Mouse (Mus musculus): ENCODE results near the gene Nebl. TPM values are rescaled to one million over a fixed set of nuclear protein-coding genes. Genes with fewer than 3 reads are reported as not detected.

Nebl gene
- polyA plus RNA-seq, 1 experiment from 2014 or later, result 9.7 TPM

DNA sequence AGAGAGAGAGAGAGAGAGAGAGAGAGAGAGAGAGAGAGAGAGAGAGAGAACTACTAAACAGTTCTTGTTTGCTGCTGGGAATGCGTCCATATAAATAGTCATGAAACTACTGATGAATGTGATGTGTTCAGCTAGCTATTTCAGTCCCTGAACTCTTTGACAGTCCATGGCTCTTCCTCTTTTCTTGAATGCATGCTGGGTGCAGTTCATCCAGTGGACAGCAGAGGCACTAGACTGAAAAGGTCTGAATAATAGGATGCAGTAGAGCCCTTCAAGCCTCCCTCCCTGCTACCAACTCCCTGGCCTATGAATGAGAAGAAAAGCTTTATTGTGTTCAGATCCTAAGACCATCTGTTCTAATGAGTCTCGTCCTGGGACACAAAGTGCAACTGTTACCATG is 223.9 kb downstream of the Nebl start:
- no peak for ATAC-seq (ENCODE audit: low FRiP score, low TSS enrichment)
- 86% methylated on average over 2 of the region's 2 CpGs for WGBS
- no peaks in the 10 kb centered on the region for H3K27me3 ChIP-seq (ENCODE audit: insufficient read depth, low read length)
- no peaks in the 10 kb centered on the region for H3K4me1 ChIP-seq (ENCODE audit: insufficient read depth, low read length)
- no peaks in the 10 kb centered on the region for H3K36me3 ChIP-seq (ENCODE audit: insufficient read depth, low read length)
- H3K9me3 ChIP-seq (ENCODE audit: low read length), result no peaks in the 10 kb centered on the region
- H3K4me2 ChIP-seq (replicated peaks; ENCODE audit: low read depth, low read length), result no peak overlapping the region
- H3K9ac ChIP-seq (replicated peaks; ENCODE audit: low read length), result no peak overlapping the region
- no peak overlapping the region for H3K4me3 ChIP-seq (ENCODE audit: low read length)
- no peak overlapping the region for H3K27ac ChIP-seq (ENCODE audit: low read length)

DNA sequence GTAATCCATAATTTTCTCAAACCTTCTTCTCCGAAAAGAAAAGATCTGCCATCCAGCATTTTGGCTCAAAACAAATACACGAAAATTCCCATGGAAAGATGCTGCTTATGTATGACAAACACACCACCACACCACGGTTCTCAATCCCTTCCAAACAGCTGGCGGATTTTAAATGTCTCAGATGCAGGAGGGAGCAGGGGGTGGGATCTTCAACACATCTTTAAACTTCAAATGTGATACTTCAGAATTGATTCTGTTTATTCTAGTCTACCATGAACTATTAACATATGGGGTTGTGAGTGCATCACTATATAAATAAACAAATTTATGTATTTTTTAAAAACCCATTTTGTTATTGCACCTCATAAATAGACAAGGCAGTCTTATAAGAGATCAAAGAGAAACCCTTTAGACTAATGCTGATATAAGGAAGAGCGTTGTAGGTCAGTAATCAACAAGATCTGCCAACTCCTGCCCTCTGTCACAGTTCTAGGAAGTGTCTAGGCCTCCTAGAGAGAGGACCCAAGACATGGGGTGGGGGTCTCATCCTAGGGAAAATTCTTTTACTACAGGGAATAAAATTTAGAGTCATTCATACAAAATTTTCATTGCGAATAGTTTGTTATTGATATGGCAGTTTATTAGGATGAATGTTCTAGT is 227.0 kb downstream of the Nebl start:
- H3K27ac ChIP-seq (ENCODE audit: low read length), result no peak overlapping the region
- WGBS, result 82% methylated on average over 6 of the region's 6 CpGs
- no peak overlapping the region for H3K4me3 ChIP-seq (ENCODE audit: low read length)
- no peak for ATAC-seq (ENCODE audit: low FRiP score, low TSS enrichment)
- no peak overlapping the region for H3K9ac ChIP-seq (replicated peaks; ENCODE audit: low read length)
- no peaks in the 10 kb centered on the region for H3K9me3 ChIP-seq (ENCODE audit: low read length)
- H3K36me3 ChIP-seq (ENCODE audit: insufficient read depth, low read length), result no peaks in the 10 kb centered on the region
- H3K4me1 ChIP-seq (ENCODE audit: insufficient read depth, low read length), result no peaks in the 10 kb centered on the region
- no peaks in the 10 kb centered on the region for H3K27me3 ChIP-seq (ENCODE audit: insufficient read depth, low read length)
- no peak overlapping the region for H3K4me2 ChIP-seq (replicated peaks; ENCODE audit: low read depth, low read length)

DNA sequence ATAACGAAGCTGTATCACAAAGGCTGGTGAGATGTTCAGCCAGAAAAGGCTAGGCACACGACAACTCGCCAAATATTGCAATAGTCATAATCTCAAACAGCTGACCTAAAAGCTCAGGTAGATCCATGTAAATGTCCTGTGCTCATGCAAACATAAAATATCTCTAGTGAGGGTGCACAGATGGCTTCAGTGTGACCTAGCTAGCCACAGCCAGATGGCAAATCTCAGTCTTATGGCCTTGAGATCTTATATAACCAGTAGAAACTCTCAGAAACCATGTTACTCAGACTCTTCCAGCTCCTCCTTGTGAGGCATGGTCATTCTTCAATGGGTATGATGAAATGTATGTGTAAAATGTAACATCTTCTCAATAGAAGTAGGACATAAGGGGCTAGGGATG is 230.2 kb downstream of the Nebl start:
- H3K4me3 ChIP-seq (ENCODE audit: low read length), result no peak overlapping the region
- no peak overlapping the region for H3K27ac ChIP-seq (ENCODE audit: low read length)
- no peaks in the 10 kb centered on the region for H3K9me3 ChIP-seq (ENCODE audit: low read length)
- ATAC-seq (ENCODE audit: low FRiP score, low TSS enrichment), result no peak
- H3K4me1 ChIP-seq (ENCODE audit: insufficient read depth, low read length), result no peaks in the 10 kb centered on the region
- no peaks in the 10 kb centered on the region for H3K27me3 ChIP-seq (ENCODE audit: insufficient read depth, low read length)
- no peaks in the 10 kb centered on the region for H3K36me3 ChIP-seq (ENCODE audit: insufficient read depth, low read length)
- WGBS, result 93% methylated on average over 3 of the region's 3 CpGs
- no peak overlapping the region for H3K4me2 ChIP-seq (replicated peaks; ENCODE audit: low read depth, low read length)
- no peak overlapping the region for H3K9ac ChIP-seq (replicated peaks; ENCODE audit: low read length)

DNA sequence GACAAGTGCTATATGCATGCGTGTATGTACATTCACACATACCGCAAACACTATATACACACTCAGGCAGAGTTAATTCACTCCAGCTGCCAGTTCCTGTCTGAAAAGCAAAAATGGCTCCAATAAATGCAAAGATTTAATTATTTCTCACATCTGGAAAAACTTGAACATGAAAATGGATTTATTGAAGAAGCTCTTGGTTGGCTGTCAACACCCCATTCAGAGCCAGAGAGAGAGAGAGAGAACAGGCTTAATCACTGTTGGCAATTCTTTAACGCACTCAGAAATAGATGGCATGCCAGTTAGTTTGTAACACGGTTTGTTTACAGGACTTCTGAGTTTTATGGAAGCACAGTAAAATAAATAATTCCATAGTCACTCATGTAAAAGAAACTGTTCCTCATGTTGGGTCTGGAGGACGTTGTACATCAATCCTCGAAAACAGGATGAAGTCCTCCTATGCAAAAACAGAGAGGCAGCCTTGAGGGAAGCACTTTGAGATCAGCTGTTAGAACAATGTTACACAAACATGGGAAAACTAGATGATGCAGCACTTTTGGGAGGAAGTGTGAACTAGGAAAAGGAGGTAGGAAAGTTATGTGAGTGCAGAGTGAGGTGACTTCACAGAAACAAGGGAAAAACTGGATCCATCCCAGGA is 265.6 kb downstream of the Nebl start:
- ATAC-seq (ENCODE audit: low FRiP score, low TSS enrichment), result no peak
- WGBS, result 73% methylated on average over 6 of the region's 6 CpGs
- H3K36me3 ChIP-seq (ENCODE audit: insufficient read depth, low read length), result no peaks in the 10 kb centered on the region

DNA sequence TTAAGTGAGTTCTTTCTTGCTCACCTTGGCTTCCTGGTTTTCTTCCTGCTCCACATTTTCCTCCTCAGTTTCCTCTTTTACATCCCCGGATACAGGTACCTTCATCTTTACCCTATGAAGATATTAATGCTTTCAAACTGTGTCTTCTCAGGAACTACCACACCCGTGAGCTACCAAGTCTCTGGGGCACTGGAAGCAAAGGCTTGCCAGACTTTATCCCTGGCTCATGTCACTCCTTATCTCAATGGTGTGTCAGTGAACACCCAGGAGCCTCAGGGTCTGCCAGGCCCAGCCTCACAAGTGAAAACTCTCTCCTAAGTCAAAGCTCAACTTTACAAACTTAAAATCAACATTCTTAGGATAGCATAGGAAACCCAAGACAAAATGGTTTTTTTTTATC is 270.8 kb downstream of the Nebl start:
- H3K27ac ChIP-seq (ENCODE audit: low read length), result no peak overlapping the region
- H3K9ac ChIP-seq (replicated peaks; ENCODE audit: low read length), result no peak overlapping the region
- H3K27me3 ChIP-seq (ENCODE audit: insufficient read depth, low read length), result no peaks in the 10 kb centered on the region
- H3K4me2 ChIP-seq (replicated peaks; ENCODE audit: low read depth, low read length), result no peak overlapping the region
- no peak overlapping the region for H3K4me3 ChIP-seq (ENCODE audit: low read length)
- no peak for ATAC-seq (ENCODE audit: low FRiP score, low TSS enrichment)
- H3K9me3 ChIP-seq (ENCODE audit: low read length), result no peaks in the 10 kb centered on the region
- no peaks in the 10 kb centered on the region for H3K36me3 ChIP-seq (ENCODE audit: insufficient read depth, low read length)
- no peaks in the 10 kb centered on the region for H3K4me1 ChIP-seq (ENCODE audit: insufficient read depth, low read length)
- WGBS, result 78% methylated on average over 2 of the region's 2 CpGs

More for the DNA sequence above, 265.6 kb downstream of the Nebl start:
- Histone ChIP-seq H3K27ac (ENCODE audit: low read length) (no peak overlapping the region), H3K4me2 (replicated peaks; ENCODE audit: low read depth, low read length) (no peak overlapping the region), H3K9me3 (ENCODE audit: low read length) (no peaks in the 10 kb centered on the region), H3K27me3 (ENCODE audit: insufficient read depth, low read length) (no peaks in the 10 kb centered on the region), H3K4me1 (ENCODE audit: insufficient read depth, low read length) (no peaks in the 10 kb centered on the region), H3K9ac (replicated peaks; ENCODE audit: low read length) (no peak overlapping the region), H3K4me3 (ENCODE audit: low read length) (no peak overlapping the region)

DNA sequence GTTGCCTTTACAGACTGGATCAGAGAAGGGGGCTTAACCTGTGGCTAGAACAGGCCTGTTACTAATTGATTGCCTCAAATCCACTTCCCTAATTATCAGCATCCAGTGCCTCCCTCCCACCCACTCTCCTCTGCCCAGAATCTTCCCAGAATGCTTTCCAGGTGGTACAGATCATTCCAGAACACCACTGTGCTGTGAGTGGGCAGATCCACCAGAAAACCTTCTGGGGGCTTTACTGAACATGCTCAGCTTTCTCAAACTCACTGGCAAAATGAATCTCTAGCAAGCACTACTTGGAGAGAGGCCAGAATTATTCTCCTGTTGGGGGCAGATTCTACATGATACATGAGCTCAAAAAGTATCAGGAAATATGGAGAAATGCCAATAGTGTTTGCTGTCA is 277.6 kb downstream of the Nebl start:
- no peak for ATAC-seq (ENCODE audit: low FRiP score, low TSS enrichment)
- H3K36me3 ChIP-seq (ENCODE audit: insufficient read depth, low read length), result no peaks in the 10 kb centered on the region
- no peaks in the 10 kb centered on the region for H3K4me1 ChIP-seq (ENCODE audit: insufficient read depth, low read length)
- H3K27ac ChIP-seq (ENCODE audit: low read length), result no peak overlapping the region
- H3K4me2 ChIP-seq (replicated peaks; ENCODE audit: low read depth, low read length), result no peak overlapping the region
- no peaks in the 10 kb centered on the region for H3K27me3 ChIP-seq (ENCODE audit: insufficient read depth, low read length)
- no peak overlapping the region for H3K4me3 ChIP-seq (ENCODE audit: low read length)
- H3K9me3 ChIP-seq (ENCODE audit: low read length), result no peaks in the 10 kb centered on the region
- H3K9ac ChIP-seq (replicated peaks; ENCODE audit: low read length), result no peak overlapping the region

DNA sequence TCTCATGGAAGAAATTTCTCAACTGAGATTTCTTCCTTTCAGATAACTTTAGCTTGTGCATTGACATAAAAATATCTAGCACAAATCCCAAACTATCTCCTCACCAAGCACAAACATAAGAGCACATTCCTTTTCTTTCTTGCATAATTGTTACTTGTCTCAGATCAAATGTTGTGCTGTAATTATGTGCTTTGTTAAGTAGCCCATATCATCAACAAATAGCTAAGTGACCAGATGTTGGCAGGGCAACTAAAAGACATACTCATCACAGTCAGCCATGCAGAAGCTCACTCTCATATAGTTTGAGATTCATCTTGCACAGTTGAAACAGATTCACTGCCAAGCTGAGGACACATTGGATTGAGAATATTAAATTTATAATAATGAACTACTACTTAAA is 282.9 kb downstream of the Nebl start:
- Histone ChIP-seq H3K27ac (ENCODE audit: low read length) (no peak overlapping the region), H3K36me3 (ENCODE audit: insufficient read depth, low read length) (no peaks in the 10 kb centered on the region), H3K9me3 (ENCODE audit: low read length) (no peaks in the 10 kb centered on the region), H3K4me2 (replicated peaks; ENCODE audit: low read depth, low read length) (no peak overlapping the region), H3K4me3 (ENCODE audit: low read length) (no peak overlapping the region), H3K27me3 (ENCODE audit: insufficient read depth, low read length) (no peaks in the 10 kb centered on the region), H3K4me1 (ENCODE audit: insufficient read depth, low read length) (no peaks in the 10 kb centered on the region), H3K9ac (replicated peaks; ENCODE audit: low read length) (no peak overlapping the region)
- no peak for ATAC-seq (ENCODE audit: low FRiP score, low TSS enrichment)

DNA sequence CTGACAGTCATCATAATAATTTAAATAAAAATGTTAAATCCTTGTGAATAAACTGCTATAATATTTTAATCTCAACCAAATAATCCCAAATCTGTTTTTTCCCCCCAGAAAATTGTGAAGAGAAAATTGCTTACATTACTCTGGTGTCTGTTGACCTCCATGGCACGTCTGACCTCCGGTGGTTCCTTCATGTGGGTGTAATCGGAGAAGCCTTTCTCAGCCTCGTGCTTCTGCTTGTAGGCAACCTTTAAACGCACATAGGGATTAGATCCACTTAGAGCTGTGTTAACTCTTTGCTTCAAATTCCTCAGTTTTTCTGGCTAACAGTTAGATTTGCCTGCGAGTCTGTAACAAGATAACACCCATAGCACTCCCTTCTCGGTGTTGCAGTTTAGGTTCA is 287.7 kb downstream of the Nebl start:
- WGBS, result 20% methylated on average over 7 of the region's 7 CpGs
- Histone ChIP-seq H3K9ac (replicated peaks; ENCODE audit: low read length) (no peak overlapping the region), H3K9me3 (ENCODE audit: low read length) (no peaks in the 10 kb centered on the region), H3K36me3 (ENCODE audit: insufficient read depth, low read length) (no peaks in the 10 kb centered on the region), H3K27me3 (ENCODE audit: insufficient read depth, low read length) (no peaks in the 10 kb centered on the region), H3K4me1 (ENCODE audit: insufficient read depth, low read length) (no peaks in the 10 kb centered on the region), H3K4me2 (replicated peaks; ENCODE audit: low read depth, low read length) (no peak overlapping the region), H3K27ac (ENCODE audit: low read length) (no peak overlapping the region), H3K4me3 (ENCODE audit: low read length) (no peak overlapping the region)
- no peak for ATAC-seq (ENCODE audit: low FRiP score, low TSS enrichment)

DNA sequence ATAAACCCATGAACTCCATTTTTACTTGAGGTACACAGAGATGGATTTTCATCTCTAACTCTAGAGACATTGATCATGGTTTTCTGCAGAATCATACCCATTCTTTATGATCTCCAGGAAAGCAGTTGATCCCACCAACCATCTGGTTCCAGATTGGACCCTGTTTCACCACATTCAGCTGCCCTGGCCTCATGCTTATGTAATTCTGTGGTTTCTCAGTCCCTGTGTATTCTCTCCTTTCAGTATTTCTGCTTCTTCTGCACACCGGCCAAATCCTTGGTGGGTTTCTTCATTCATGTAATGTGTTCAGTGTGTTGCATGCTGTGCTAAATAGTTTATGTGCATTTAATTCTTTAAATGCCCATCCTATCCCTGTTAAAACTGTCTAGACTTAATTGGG is 292.9 kb downstream of the Nebl start:
- H3K27ac ChIP-seq (ENCODE audit: low read length), result no peak overlapping the region
- H3K4me2 ChIP-seq (replicated peaks; ENCODE audit: low read depth, low read length), result no peak overlapping the region
- ATAC-seq (ENCODE audit: low FRiP score, low TSS enrichment), result no peak
- no peaks in the 10 kb centered on the region for H3K4me1 ChIP-seq (ENCODE audit: insufficient read depth, low read length)
- no peak overlapping the region for H3K9ac ChIP-seq (replicated peaks; ENCODE audit: low read length)
- no peaks in the 10 kb centered on the region for H3K27me3 ChIP-seq (ENCODE audit: insufficient read depth, low read length)
- WGBS, result 94% methylated on average over 1 of the region's 1 CpGs
- no peak overlapping the region for H3K4me3 ChIP-seq (ENCODE audit: low read length)
- H3K9me3 ChIP-seq (ENCODE audit: low read length), result no peaks in the 10 kb centered on the region
- H3K36me3 ChIP-seq (ENCODE audit: insufficient read depth, low read length), result no peaks in the 10 kb centered on the region

DNA sequence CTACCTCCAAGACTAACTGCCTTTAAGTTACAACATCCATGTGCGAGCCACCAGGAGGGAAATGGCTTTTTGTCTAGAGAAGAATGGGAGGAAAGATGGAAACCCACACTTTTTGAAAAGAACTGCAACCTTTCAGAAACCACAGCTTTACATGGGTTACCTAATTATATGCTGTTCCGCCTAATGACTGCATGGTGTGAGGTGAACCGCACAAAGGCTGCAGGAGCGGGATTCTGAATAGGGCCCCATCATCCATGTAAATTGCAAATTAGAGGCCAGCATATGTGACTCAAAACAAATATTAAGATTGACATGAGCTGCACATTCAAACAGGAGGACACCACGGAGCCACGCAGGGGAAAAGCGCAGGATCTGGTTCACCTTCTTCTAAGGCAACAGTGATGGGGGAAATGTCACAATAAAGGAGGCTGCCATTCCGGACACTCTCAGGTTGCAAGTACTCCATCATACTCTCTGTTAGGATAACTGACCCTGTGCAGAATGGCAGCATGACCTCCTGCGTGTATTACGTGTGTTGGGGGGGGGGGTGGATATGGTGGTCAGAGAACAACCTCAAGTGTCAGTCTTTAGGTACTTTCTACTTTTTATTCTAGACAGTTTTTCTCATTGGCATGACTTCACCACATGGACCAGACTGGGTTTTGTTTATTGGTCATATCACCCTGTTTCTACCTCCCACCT is 294.4 kb downstream of the Nebl start:
- 85% methylated on average over 10 of the region's 10 CpGs for WGBS
- no peak overlapping the region for H3K9ac ChIP-seq (replicated peaks; ENCODE audit: low read length)
- no peaks in the 10 kb centered on the region for H3K9me3 ChIP-seq (ENCODE audit: low read length)
- no peak overlapping the region for H3K4me2 ChIP-seq (replicated peaks; ENCODE audit: low read depth, low read length)
- H3K27ac ChIP-seq (ENCODE audit: low read length), result no peak overlapping the region
- no peaks in the 10 kb centered on the region for H3K36me3 ChIP-seq (ENCODE audit: insufficient read depth, low read length)
- H3K4me1 ChIP-seq (ENCODE audit: insufficient read depth, low read length), result no peaks in the 10 kb centered on the region
- no peaks in the 10 kb centered on the region for H3K27me3 ChIP-seq (ENCODE audit: insufficient read depth, low read length)
- ATAC-seq (ENCODE audit: low FRiP score, low TSS enrichment), result no peak
- H3K4me3 ChIP-seq (ENCODE audit: low read length), result no peak overlapping the region

Measured in kidney, embryonic 16.5 days (tissue).